Mouse (Mus musculus) thymus, adult 2 months (tissue): ENCODE measurements around the gene Nlgn1.

Experiments used
- CTCF ChIP-seq: fragments of 200-500 bp; IDR thresholded peaks from 2 replicates; pipeline ENCODE4 v1.5.1; 2012; ENCODE audit warnings: mild to moderate bottlenecking, control low read depth, low read length, moderate library complexity, borderline replicate concordance; ENCODE audit not compliant: control insufficient read depth, poor library complexity, insufficient read depth; ENCODE audit errors: extremely low read depth
- POLR2A ChIP-seq: fragments of 200-500 bp; IDR thresholded peaks from 2 replicates; pipeline ENCODE4 v1.6.1; 2012; ENCODE audit warnings: mild to moderate bottlenecking, low read length, control low read depth, moderate library complexity; ENCODE audit not compliant: control insufficient read depth, poor library complexity, insufficient read depth; ENCODE audit errors: extremely low read depth

GRCm38 (mm10) chr3:25629198-25629597 lies 703.1 kb downstream of the Nlgn1 start:
- no peak for TF ChIP-seq CTCF
- no peak for TF ChIP-seq POLR2A
